Mouse (Mus musculus): ENCODE measurements at regions not wholly inside any gene's neighbourhood (a gene's known extent, or its start where the extent isn't known, plus 50 kb on each side); places are given as distances from the start of the nearest gene placed in this dataset.

- no peak for TF ChIP-seq USF1 (IDR thresholded peaks at IDR 0.05; ENCODE audit: low read depth)
- TF ChIP-seq CTCF (IDR thresholded peaks at IDR 0.05; ENCODE audit: control insufficient read depth, insufficient read depth, insufficient read length): no peak
- no peak for TF ChIP-seq CEBPB (IDR thresholded peaks at IDR 0.05; ENCODE audit: low read depth)
- no peak for TF ChIP-seq MYOG (IDR thresholded peaks at IDR 0.05; ENCODE audit: control insufficient read depth, extremely low read depth, insufficient read length)
- TF ChIP-seq MAX (IDR thresholded peaks at IDR 0.05): no peak
- TF ChIP-seq FOSL1 (IDR thresholded peaks at IDR 0.05; ENCODE audit: insufficient read depth, low read length, poor library complexity, severe bottlenecking): no peak
Observed at GRCm38 (mm10) chr4:54573185-54573584, 371.7 kb upstream of the Zfp462 start.

Data from C2C12 (cell line).